Mouse (Mus musculus) forebrain, embryonic 16.5 days (tissue): ENCODE data around the gene Scarb1. TPM values are rescaled to one million over a fixed set of nuclear protein-coding genes. Genes with fewer than 3 reads are reported as not detected.

Source experiments
- ATAC-seq: fragments of 200-750 bp; cut with Nextera tagmentation; 2 replicates; pipeline ENCODE4 v1.8.0; 2017; ENCODE audit warnings: mild to moderate bottlenecking, moderate library complexity
- H3K27ac ChIP-seq: fragments of 300-500 bp; sonication (generic); 2 replicates; pipeline ENCODE4 v1.5.1; 2014; ENCODE audit warnings: low read length, control low read depth
- H3K27me3 ChIP-seq: fragments of 300-500 bp; sonication (generic); replicated peaks from 2 replicates; pipeline ENCODE4 v1.6.1; 2014; ENCODE audit warnings: low read length; ENCODE audit not compliant: control insufficient read depth, insufficient read depth
- H3K36me3 ChIP-seq: fragments of 300-500 bp; sonication (generic); 2 replicates; pipeline ENCODE4 v1.6.1; 2014; ENCODE audit not compliant: control insufficient read depth, insufficient read depth
- H3K4me1 ChIP-seq: fragments of 300-500 bp; sonication (generic); replicated peaks from 2 replicates; pipeline ENCODE4 v1.6.1; 2014; ENCODE audit warnings: low read length; ENCODE audit not compliant: control insufficient read depth, insufficient read depth
- H3K4me2 ChIP-seq: fragments of 300-500 bp; sonication (generic); 2 replicates; pipeline ENCODE4 v1.6.1; 2014; ENCODE audit warnings: mild to moderate bottlenecking, low read length, control low read depth
- H3K4me3 ChIP-seq: fragments of 300-500 bp; sonication (generic); replicated peaks from 2 replicates; pipeline ENCODE4 v1.5.1; 2014; ENCODE audit warnings: mild to moderate bottlenecking, low read length, control low read depth
- H3K9ac ChIP-seq: fragments of 300-500 bp; sonication (generic); replicated peaks from 2 replicates; pipeline ENCODE4 v1.6.1; 2014; ENCODE audit warnings: low read depth, low read length, control low read depth
- H3K9me3 ChIP-seq: fragments of 300-500 bp; sonication (generic); 2 replicates; pipeline ENCODE4 v1.6.1; 2016; ENCODE audit warnings: low read length; ENCODE audit not compliant: control insufficient read depth
- WGBS: fragments of 180-500 bp; shearing (Covaris S2); extraction: QIAGEN DNeasy Blood & Tissue Kit; methylation state at CpG from one replicate; pipeline ENCODE4 v1.1.7; 2014; 5-methylcytosine and 5-hydroxymethylcytosine counted together
- polyA plus RNA-seq: library from polyadenylated mRNA; unstranded; fragments of >200 nt; fragmentation: Nextera tagmentation; extraction: Ambion mirVana; gene quantifications from 2 replicates; pipeline ENCODE4 v1.2.1, GENCODE M21; 2015

Scarb1 gene
- polyA plus RNA-seq, 1 experiment from 2014 or later = 38.3 TPM

DNA sequence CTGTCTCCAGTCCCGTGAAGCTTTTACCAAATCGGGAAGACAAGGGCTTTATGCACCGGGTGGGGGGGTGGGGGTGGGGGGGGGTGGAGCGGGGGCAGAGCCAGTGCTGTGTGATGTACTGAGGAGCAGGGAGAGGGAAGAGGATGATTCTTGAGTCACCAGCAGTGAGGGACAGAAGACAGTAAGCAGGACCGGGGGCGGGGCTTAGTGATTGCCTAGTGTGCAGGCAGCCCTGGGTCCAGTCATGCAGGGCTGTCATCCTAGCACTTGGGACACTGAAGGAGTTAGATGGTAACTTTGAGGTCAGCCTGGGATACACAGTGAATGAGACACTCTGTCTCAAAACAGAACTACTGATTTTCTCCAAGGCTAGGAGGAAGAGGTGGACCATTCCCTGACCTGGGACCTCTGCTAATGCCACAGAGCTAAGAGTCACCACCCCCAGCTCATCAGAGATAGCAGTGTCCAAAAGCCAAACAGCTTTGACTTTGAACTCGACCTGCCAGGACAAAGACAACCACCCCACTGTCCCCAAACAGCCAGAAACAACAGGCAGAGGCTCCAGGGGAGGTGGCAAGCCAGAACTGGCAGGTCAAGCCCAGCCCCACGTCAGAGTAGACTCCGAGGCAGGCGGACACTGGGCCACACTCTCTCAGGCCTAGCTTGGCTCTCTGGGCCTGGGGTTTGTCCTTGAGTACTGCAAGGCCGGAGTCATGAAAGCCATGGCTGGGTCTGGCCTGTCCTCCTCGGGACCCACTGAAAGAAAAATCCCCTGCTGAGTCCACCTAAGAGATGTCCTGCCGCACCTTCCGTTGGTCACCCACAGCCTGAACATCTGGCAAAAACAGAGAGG lies 35.4 kb downstream of the Scarb1 start:
- Histone ChIP-seq H3K9ac (no peak overlapping the region), H3K27me3 (no peaks in the 10 kb centered on the region), H3K27ac (no peak overlapping the region), H3K36me3 (no peaks in the 10 kb centered on the region), H3K4me2 (no peak overlapping the region), H3K9me3 (no peaks in the 10 kb centered on the region), H3K4me1 (0 out of 2 replicates have a peak, but pooled peaks cover 2% of the 10 kb centered on the region), H3K4me3 (no peak overlapping the region)
- ATAC-seq = no peak
- 54% methylated on average over 14 of the region's 14 CpGs for WGBS

- H3K9ac ChIP-seq = no peak overlapping the region
- H3K9me3 ChIP-seq = no peaks in the 10 kb centered on the region
- peak; percentile 52 for ATAC-seq
- H3K4me3 ChIP-seq = no peak overlapping the region
- H3K4me1 ChIP-seq = 0 out of 2 replicates have a peak, but pooled peaks cover 2% of the 10 kb centered on the region
- no peak overlapping the region for H3K27ac ChIP-seq
- no peaks in the 10 kb centered on the region for H3K27me3 ChIP-seq
- peaks cover 4% of the 10 kb centered on the region for H3K36me3 ChIP-seq
- whole genome bisulfite sequencing = 20% methylated on average over 18 of the region's 18 CpGs
- no peak overlapping the region for H3K4me2 ChIP-seq
Measured at GRCm38 (mm10) chr5:125304245-125304856, 36.5 kb downstream of the Scarb1 start.

- no peaks in the 10 kb centered on the region for H3K9me3 ChIP-seq
- H3K9ac ChIP-seq = no peak overlapping the region
- WGBS = 95% methylated on average over 6 of the region's 6 CpGs
- H3K27me3 ChIP-seq = no peaks in the 10 kb centered on the region
- peaks cover 4% of the 10 kb centered on the region for H3K36me3 ChIP-seq
- 0 out of 2 replicates have a peak, but pooled peaks cover 2% of the 10 kb centered on the region for H3K4me1 ChIP-seq
- H3K27ac ChIP-seq = no peak overlapping the region
- ATAC-seq = no peak
- no peak overlapping the region for H3K4me3 ChIP-seq
- H3K4me2 ChIP-seq = no peak overlapping the region
Measured at GRCm38 (mm10) chr5:125303055-125303454, 37.8 kb downstream of the Scarb1 start.

- WGBS = 93% methylated on average over 9 of the region's 9 CpGs
- Histone ChIP-seq H3K27me3 (no peaks in the 10 kb centered on the region), H3K9ac (no peak overlapping the region), H3K27ac (no peak overlapping the region), H3K4me1 (no peaks in the 10 kb centered on the region), H3K36me3 (peaks cover 9% of the 10 kb centered on the region), H3K4me3 (no peak overlapping the region), H3K4me2 (no peak overlapping the region), H3K9me3 (no peaks in the 10 kb centered on the region)
- no peak for ATAC-seq
Measured at GRCm38 (mm10) chr5:125298234-125298633, 42.7 kb downstream of the Scarb1 start.

DNA sequence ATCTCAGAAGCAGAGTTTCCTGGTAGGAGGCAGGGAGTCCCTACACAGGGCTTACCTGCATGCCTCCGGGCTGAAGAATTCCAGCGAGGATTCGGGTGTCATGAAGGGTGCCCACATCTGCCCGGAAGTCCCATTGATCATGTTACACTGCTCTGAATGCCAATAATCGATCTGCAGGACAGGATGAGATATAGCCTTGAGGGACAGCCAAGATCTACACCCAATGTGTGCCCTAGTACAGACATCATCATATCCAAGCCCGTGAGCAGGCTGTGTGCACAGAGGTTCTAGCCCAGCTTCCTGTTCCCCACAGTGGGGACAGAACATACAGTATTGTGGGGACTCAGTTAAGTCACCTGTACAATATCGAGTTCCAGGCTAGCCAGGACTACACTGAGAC lies 43.7 kb downstream of the Scarb1 start:
- H3K4me1 ChIP-seq = no peaks in the 10 kb centered on the region
- no peak overlapping the region for H3K4me3 ChIP-seq
- H3K36me3 ChIP-seq = peaks cover 9% of the 10 kb centered on the region
- no peak overlapping the region for H3K4me2 ChIP-seq
- no peak overlapping the region for H3K9ac ChIP-seq
- no peak for ATAC-seq
- no peaks in the 10 kb centered on the region for H3K27me3 ChIP-seq
- H3K9me3 ChIP-seq = no peaks in the 10 kb centered on the region
- WGBS = 93% methylated on average over 7 of the region's 7 CpGs
- H3K27ac ChIP-seq = no peak overlapping the region

DNA sequence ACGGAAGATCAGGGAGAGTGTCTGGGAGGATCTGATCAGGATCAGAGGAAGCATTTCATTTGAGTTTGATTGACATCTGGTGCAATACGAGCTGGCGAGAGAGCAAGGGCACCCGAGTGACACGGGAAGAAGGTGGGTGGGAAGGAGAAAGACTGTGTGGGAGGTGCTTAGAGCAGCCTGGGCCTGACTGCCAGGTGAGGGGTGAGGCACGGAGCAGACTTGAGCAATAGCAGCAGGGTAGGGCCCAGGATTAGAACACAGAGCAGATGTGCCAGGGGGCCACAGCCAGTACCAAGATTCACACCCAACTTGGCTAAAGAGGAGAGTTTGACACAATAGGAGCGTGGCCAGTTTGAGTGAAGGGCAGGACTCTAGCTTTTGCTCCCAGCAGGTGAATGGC lies 47.9 kb downstream of the Scarb1 start:
- ATAC-seq = no peak
- H3K4me2 ChIP-seq = no peak overlapping the region
- WGBS = 69% methylated on average over 7 of the region's 7 CpGs
- no peaks in the 10 kb centered on the region for H3K9me3 ChIP-seq
- H3K36me3 ChIP-seq = peaks cover 6% of the 10 kb centered on the region
- H3K4me3 ChIP-seq = no peak overlapping the region
- H3K9ac ChIP-seq = no peak overlapping the region
- no peaks in the 10 kb centered on the region for H3K4me1 ChIP-seq
- H3K27me3 ChIP-seq = no peaks in the 10 kb centered on the region
- H3K27ac ChIP-seq = no peak overlapping the region

DNA sequence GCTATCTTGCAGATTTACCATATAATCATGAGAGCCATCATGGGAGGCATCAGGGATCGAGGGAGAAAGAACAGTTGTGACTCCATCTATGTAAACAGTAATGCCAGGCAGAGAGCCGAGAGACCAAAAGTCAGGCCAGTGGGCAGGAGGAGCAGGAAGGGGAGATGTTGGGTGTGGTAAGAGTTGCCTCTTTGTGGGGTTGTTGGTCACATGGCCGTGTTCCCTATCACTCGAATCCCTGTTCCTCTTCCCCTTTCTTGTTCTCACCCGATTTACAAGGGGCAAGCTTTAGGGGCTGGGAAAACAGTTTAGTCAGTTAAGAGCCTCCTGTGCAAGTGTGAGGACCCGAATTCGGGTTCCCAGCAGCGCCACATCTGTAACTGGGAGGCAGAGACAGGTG lies 49.0 kb downstream of the Scarb1 start:
- WGBS = 87% methylated on average over 8 of the region's 8 CpGs

DNA sequence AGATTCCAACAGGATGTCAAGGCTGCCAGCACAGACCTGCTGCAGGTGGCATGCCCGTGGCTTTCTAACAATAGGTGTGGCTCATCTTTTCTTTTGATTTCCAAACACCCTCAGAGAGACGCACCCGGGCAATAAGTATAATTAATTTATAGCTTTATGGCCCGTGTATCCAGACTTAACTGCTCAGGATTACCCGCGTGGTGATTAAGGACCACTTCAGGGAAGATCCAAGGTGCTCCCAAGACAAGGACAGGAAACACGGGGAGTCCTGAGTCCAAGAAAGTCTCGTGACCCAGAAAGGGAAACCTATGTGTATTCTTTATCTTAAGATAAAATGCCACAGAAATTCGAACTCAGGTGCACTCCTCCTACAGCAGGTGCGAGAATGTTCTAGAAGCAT lies 49.5 kb downstream of the Scarb1 start:
- Histone ChIP-seq H3K36me3 (peaks cover 3% of the 10 kb centered on the region), H3K27ac (no peak overlapping the region), H3K4me1 (no peaks in the 10 kb centered on the region), H3K9ac (no peak overlapping the region), H3K9me3 (no peaks in the 10 kb centered on the region), H3K4me2 (no peak overlapping the region), H3K27me3 (no peaks in the 10 kb centered on the region), H3K4me3 (no peak overlapping the region)
- no peak for ATAC-seq
- 91% methylated on average over 10 of the region's 10 CpGs for WGBS

More for the DNA sequence above, 49.0 kb downstream of the Scarb1 start:
- no peak overlapping the region for H3K27ac ChIP-seq
- no peak overlapping the region for H3K4me3 ChIP-seq
- no peaks in the 10 kb centered on the region for H3K9me3 ChIP-seq
- no peak for ATAC-seq
- no peaks in the 10 kb centered on the region for H3K4me1 ChIP-seq
- no peak overlapping the region for H3K4me2 ChIP-seq
- H3K36me3 ChIP-seq = peaks cover 6% of the 10 kb centered on the region
- H3K9ac ChIP-seq = no peak overlapping the region
- H3K27me3 ChIP-seq = no peaks in the 10 kb centered on the region

DNA sequence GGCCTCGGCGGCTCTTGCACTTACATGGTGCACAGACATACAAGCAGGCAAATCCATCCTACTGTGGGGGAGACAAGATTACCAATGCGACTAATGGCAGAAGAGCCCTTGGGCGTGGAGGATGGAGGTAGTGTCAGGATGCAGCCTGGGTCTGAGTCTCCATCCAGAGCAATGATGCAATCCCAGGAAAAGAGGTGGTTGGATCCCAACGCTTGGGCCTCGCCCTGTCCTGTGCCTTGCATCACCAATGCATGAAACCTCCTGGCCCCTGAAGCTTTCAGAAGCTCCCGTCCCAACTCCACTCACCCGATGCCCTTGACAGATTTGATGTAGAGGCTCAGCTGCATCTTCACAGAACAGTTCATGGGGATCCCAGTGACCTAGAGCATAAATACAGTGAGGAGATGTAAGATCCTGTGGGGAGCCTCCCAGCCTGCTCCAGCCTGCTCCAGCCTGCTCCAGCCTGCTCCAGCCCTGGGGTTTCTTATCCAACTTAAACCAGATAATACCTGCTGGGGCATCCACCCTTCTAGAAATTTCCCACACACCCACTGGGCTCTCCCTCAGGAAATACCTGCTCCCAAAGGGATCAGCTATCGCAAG lies 53.7 kb downstream of the Scarb1 start:
- H3K36me3 ChIP-seq = no peaks in the 10 kb centered on the region
- H3K4me3 ChIP-seq = no peak overlapping the region
- ATAC-seq = no peak
- peaks cover 9% of the 10 kb centered on the region; the same call in 1 of the 2 replicates for H3K4me1 ChIP-seq
- H3K27ac ChIP-seq = no peak overlapping the region
- no peak overlapping the region for H3K4me2 ChIP-seq
- H3K27me3 ChIP-seq = no peaks in the 10 kb centered on the region
- no peak overlapping the region for H3K9ac ChIP-seq
- 96% methylated on average over 9 of the region's 9 CpGs for WGBS
- H3K9me3 ChIP-seq = no peaks in the 10 kb centered on the region
